Mouse (Mus musculus) gastrocnemius, postnatal 10 days (tissue): ENCODE measurements around the gene Mblac2. TPM values are rescaled to one million over a fixed set of nuclear protein-coding genes. Genes with fewer than 3 reads are reported as not detected.
A peak's percentile ranks its signal among the peaks of the same experiment; 100 is the strongest.
"Not testable (repeated sequence)": the region's sequence is repeated elsewhere in the genome, so short reads cannot be mapped to it uniquely, and the experiment has no call there.

Experiments used
- DNase-seq: peaks from one replicate; pipeline ENCODE4 v3.0.0; 2021; ENCODE audit warnings: mixed read lengths
- long read RNA-seq, 2 experiments: library from polyadenylated mRNA; stranded (forward); transcript quantifications; one replicate each; pipeline ENCODE4 v2.0.0; 2021
- total RNA-seq, 2 experiments: library from RNA; stranded (reverse); gene quantifications; 2 replicates each; pipeline ENCODE4 v1.2.3; 2021

The Mblac2 gene
- total RNA-seq = 1 to 10 TPM; 1.7 to 1.8 TPM
- long read RNA-seq, experiment 1, partial matches to known transcripts = 0 of 1 reads
- long read RNA-seq, experiment 1, other reads (novel, unspliced or antisense) = 0 of 1 reads
- long read RNA-seq, experiment 2, partial matches to known transcripts = 0 of 2 reads
- long read RNA-seq, experiment 2, other reads (novel, unspliced or antisense) = 0 of 2 reads

DNA sequence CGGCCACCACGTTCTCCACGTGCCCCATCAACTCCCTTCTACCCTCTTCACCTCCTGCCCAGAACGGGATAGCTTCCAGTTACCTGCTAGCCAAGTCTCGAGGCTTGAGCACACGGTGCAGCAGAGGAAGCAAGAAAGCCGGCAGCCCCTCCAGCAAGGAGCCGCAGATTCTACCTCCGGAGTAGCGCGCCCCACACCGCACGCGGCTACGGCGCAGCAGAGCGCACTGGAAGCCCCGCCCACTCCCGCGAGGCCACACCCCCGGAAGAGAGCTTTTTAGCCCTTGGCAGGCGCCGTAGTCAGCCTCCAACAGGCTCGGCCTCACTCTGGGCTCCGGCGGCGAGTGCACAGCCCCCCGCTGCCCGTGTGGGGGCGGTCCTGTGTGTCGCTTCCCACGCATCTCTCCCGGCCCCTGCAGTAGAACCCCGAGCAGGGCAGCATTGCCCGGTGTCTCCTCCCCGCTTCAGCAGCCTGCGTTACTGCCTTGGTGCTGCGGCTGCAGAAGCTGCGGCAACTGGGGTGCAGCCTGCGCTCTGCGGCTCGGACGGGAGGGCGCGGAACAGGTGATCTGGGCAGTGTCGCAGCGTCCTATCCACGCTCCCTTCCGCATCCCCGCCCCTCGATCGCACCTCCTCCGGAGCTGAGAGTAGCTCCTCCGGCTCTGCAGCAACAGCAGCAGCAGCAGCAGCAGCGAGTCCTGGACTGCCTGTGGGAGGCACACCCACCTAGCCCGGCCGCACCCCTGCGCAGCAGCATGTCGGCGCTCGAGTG lies at the start of gene Mblac2, which contains the start of gene Polr3g:
TSS of gene Mblac2 (plus strand) at position 567 of the 771 bp plus-strand sequence.
TSS of gene Polr3g (minus strand) at position 239 of the 771 bp plus-strand sequence.
- DNase-seq = peak; percentile 96

- no peak for DNase-seq
These were observed 47.4 kb upstream of the Mblac2 start for GRCm38 (mm10) chr13:81663566-81664330.

DNA sequence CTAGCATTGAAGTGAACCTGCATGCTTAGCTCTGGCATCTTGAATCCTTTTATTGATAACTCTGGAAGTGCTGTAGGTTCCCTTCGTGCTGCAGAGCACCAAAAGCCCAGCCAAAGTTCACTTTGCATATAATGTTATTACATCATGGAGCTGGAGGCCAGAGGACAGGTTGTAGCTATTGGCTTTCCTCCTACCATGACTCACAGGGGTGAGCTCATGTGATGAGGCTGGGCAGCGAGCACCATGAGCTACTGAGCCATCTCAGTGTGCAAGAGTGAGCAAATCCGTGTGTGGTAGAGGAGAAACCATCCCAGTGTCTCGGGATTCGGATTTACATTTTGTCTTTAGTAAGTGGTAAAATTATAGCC lies 46.8 kb upstream of the Mblac2 start:
- no peak for DNase-seq

DNA sequence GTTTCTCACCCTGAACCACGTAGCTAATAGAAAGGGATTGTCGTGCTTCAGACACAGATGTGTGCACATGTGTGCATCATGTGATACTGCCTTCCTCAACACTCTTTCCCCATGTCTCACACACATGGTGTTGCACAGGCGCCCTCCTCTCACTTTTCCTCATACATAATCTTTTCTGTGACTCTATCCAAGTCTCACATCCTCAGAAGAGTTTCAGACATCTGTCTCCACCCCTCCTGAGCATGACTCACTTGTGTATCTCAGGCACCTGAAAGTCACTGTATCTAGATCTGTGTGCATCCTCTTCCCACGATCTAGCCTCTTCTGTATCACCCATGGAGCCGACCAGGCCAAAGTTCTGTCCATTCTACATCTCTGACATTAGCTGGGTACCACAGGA lies 43.4 kb upstream of the Mblac2 start:
- no peak for DNase-seq

- DNase-seq = no peak
These were observed 35.8 kb upstream of the Mblac2 start for GRCm38 (mm10) chr13:81675333-81675732.

GRCm38 (mm10) chr13:81683107-81683506 lies 28.0 kb upstream of the Mblac2 start:
- DNase-seq = no peak

GRCm38 (mm10) chr13:81684258-81684657 lies 26.9 kb upstream of the Mblac2 start:
- no peak for DNase-seq

- DNase-seq = no peak
These were observed 26.3 kb upstream of the Mblac2 start for GRCm38 (mm10) chr13:81684884-81685283.

DNA sequence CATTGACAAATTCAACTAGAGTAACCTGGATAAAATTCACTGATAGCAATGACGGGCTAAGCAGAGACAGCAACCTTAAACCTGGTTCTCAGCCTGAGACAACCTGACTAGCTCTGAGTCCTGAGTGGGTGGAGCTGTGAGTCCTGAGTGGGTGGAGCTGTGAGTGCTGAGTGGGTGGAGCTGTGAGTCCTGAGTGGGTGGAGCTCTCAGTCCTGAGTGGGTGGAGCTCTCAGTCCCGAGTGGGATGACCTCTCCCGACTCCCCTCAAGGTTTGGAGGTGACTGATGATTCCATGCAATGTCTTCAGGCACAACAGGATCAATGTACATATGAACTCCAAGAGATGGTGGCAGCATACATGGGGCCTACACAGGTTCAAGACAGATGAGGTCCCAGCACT lies 21.6 kb upstream of the Mblac2 start:
- no peak for DNase-seq

GRCm38 (mm10) chr13:81690477-81690876 lies 20.7 kb upstream of the Mblac2 start:
- no peak for DNase-seq

GRCm38 (mm10) chr13:81691606-81692005 lies 19.5 kb upstream of the Mblac2 start:
- no peak for DNase-seq

DNA sequence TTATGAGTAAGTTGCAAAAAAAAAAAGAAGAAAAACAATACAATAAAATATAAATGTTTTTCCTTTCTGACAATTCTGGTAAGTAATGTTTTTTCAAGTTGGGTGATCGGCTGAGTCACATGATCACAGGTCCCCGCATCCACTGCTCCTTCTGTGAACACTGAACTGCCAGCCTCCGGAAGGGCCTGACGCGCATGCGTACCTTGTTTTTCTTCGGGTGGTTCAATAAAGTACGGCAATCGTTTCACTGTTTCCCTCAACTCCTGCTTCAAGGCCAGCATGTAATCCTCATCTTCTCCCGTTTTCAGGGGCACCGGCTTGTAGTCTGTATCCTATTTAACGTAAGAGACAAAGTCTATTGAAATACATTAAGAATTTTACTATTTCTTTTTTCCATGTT lies 16.7 kb upstream of the Mblac2 start:
- DNase-seq = no peak

DNA sequence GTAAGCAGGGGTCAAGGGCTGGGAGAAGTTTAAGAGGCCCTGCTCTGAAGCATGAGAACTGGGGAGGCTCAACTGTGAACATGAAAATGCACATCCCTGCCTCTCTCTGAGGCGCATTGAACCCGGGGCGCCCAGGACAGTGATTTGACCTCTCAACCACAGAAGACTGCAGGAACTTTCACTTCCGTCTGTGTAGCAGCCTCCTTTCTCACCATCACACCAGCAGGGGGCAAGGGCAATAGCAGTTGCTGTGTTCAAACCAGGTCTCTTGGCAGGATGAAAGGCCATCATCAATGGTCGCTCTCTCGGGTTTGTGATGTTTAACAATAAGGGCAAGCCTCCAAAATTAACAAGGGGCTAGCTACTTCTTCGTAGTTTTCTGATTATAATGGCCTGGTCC lies 8.0 kb upstream of the Mblac2 start:
- DNase-seq = no peak

DNA sequence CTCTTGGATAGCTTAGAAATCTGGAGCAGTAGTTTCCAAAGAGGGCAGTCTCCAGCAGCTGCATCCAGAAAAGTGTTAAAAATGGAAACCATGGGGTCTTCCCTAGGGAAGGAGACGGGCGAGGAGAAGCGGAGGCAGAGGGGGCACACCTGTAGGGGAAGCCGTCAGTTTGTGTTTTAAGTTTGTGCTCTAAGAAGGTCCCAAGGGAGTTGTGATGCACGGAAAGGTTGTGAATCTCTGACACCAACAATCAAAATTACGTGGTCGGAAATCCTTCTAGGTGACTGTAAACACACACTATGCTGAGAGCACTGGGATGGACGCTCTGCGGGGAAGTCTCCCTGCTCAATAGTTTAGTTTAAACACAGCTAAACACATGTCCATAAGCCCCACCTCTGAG lies 7.5 kb upstream of the Mblac2 start:
- no peak for DNase-seq

DNA sequence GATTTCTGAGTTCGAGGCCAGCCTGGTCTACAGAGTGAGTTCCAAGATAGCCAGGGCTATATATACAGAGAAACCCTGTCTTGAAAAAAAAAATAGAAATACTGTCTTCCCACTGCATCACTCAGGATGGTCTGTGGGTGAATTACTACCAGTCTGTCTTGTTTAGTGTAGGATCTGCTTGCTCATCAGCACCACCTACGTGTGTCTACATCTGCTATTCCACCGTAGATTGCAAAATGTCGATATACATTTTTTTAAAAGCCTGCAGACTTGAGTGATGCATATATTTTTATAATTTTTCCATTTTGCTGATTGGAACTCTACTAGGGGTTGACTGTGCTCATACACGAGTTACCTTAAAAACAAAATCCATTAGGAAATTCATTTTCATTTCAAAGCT lies 4.8 kb upstream of the Mblac2 start:
- DNase-seq = no peak

DNA sequence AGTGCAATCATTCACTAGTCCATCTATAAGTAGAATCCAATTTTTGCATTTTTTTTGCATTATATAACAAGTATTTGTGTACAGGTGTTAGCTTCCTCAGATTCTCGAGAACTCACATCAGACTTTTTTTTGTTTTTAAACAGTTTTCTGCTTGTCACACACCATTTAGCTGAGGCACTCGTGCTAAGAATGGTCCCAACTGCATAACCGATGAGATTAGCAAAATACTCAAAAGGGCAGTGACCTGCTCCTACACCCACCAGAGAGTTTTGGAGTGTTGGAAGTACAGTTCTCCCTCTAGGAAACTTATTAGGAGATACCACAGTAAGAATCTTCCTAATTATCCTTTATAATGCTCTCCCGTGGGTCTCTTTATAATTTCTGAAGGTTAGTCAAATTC lies 1.3 kb upstream of the Mblac2 start:
- no peak for DNase-seq

DNA sequence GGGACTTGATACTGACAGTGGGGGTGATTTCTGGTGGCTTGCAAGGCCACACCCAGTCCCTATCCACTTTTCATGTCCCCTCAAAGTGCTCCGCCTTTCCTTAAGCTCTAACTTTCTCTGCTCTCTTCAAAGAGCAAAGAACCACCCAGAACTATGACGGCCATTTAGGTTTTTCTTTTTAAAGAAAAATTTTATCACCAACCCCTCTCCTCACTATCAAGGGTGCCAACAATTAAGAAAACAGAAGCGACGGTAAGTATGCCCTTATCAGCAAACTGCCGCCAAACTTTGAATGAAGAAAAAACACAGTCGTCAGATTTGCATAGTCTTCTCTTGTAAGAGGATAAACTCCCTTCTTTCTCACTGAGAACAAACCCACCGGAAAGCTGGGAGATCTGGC lies 875 bp upstream of the Mblac2 start:
- no peak for DNase-seq

DNA sequence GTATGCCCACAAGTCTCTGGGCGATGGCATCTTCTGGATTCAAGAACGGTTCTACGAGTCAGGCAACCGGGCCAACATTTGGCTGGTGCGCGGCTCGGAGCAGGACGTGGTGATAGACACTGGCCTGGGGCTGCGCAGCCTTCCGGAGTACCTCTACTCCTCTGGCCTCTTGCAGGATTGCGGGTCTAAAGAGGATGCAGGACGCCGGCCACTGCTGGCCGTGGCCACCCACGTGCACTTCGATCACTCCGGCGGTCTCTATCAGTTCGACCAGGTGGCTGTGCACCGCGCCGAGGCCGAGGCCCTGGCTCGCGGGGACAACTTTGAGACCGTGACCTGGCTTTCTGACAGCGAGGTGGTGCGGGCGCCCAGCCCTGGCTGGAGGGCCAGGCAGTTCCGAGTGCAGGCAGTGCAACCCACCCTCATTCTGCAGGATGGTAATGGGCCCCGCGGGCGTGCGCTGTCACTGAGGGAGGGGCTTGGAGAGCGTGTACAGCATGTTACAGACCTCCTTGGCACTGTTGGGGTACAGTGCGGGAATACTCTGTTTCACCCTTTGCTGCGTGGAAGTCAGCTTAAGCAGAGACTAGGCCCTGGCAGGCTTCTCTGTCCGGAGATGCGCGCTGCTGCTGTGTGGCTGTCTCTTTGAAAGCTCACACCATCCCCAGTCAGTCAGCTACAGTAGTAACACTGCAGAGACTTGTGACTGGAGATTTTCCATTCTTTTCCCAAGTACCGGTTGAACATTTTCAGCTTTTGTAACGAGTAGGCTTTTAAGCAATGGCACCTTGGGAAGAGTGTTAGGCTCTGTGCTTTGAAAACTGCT lies 618 bp downstream of the Mblac2 start:
- DNase-seq = peak; percentile 38

DNA sequence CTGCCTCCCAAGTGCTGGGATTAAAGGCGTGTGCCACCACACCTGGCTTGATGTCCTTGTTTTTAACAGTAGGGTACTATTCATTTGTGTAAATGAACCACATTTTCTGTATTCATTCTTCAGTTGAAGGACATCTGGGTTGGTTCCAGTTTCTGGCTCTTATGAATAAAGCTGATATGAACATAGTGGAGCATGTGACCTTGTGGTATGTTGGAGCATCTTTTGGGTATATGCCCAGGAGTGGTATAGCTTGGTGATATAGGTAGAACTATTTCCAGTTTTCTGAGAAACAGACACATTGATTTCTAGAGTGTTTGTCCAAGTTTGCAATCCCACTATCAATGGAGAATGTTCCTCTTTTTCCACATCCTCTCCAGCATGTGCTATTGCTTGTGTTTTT lies 2.8 kb downstream of the Mblac2 start:
- DNase-seq = no peak

DNA sequence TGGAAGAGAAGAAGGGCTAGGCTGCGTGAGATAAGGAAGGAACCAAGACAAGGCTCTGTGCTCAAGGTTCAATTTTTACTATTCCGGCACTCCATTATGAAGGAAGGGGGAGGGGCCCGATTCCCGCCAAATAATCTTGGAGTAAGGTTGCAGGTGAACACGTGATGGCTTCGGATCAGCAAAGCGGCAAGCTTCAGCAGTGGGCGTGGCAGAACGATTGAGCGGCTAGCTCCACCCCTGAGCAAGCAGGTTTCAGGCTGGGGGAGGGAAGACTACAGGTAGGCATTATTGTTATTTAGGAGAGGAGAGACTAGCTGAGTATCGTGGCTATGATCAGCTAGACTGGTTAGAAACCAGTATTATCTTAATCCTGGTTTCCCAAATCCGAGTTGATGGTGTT lies 17.0 kb downstream of the Mblac2 start:
- not testable (repeated sequence) for DNase-seq

DNA sequence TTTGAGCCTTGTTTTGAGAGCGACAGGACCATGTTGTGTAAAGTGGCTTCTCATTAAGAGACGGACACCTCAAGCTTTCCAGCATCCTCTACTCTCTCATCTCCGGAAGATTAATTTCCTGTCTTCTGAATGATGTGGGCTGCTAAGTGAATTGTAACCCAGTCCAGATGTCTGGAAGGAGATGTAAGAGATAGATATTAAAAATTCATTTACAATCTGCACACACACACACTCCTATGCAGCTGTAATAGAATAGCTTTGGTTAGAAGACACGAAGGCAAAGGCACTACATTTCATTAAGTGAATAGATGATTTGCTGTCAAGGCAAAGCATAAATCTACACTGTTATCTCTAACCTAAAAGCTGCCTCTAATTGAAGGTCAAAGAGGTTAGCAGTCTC lies 18.0 kb downstream of the Mblac2 start:
- DNase-seq = no peak

GRCm38 (mm10) chr13:81730362-81730761 lies 19.2 kb downstream of the Mblac2 start:
- DNase-seq = no peak
